Mouse (Mus musculus): ENCODE measurements around the gene Camta1. TPM values are rescaled to one million over a fixed set of nuclear protein-coding genes. Genes with fewer than 3 reads are reported as not detected.
"Not testable (repeated sequence)": the region's sequence is repeated elsewhere in the genome, so short reads cannot be mapped to it uniquely, and the experiment has no call there.

Camta1 gene
- polyA plus RNA-seq, 1 experiment, result 3.6 TPM

GRCm38 (mm10) chr4:150924936-150925335 lies 936.7 kb downstream of the Camta1 start:
- no peak for DNase-seq (ENCODE audit: low read depth, low spot score)
- WGBS, result 58% methylated on average over 6 of the region's 6 CpGs

GRCm38 (mm10) chr4:150924308-150924707 lies 937.4 kb downstream of the Camta1 start:
- DNase-seq (ENCODE audit: low read depth, low spot score), result no peak
- WGBS, result 79% methylated on average over 13 of the region's 13 CpGs

- no peak for DNase-seq (ENCODE audit: low read depth, low spot score)
- 77% methylated on average over 8 of the region's 8 CpGs for WGBS
These were observed 940.5 kb downstream of the Camta1 start for GRCm38 (mm10) chr4:150921206-150921605.

- whole genome bisulfite sequencing, result 80% methylated on average over 8 of the region's 8 CpGs
- DNase-seq (ENCODE audit: low read depth, low spot score), result no peak
These were observed 944.2 kb downstream of the Camta1 start for GRCm38 (mm10) chr4:150917336-150918027.

- DNase-seq (ENCODE audit: low read depth, low spot score), result no peak
- 38% methylated on average over 10 of the region's 10 CpGs for WGBS
These were observed 946.3 kb downstream of the Camta1 start for GRCm38 (mm10) chr4:150915181-150915906.

- under 1% methylated on average over 48 of the region's 48 CpGs for WGBS
- DNase-seq (ENCODE audit: low read depth, low spot score), result peak; percentile 64
These were observed 947.4 kb downstream of the Camta1 start, which contains the start of the genes Park7 and Tnfrsf9 for GRCm38 (mm10) chr4:150914290-150914733. Park7 (minus strand) TSS chr4:150914437. Tnfrsf9 (plus strand) TSS chr4:150914562.

- 10% methylated on average over 12 of the region's 12 CpGs for WGBS
- no peak for DNase-seq (ENCODE audit: low read depth, low spot score)
These were observed 947.9 kb downstream of the Camta1 start for GRCm38 (mm10) chr4:150913743-150914142.

- no peak for DNase-seq (ENCODE audit: low read depth, low spot score)
- 84% methylated on average over 19 of the region's 19 CpGs for WGBS
These were observed 951.3 kb downstream of the Camta1 start for GRCm38 (mm10) chr4:150910164-150910951.

GRCm38 (mm10) chr4:150909451-150910156 lies 952.1 kb downstream of the Camta1 start:
- 1% methylated on average over 56 of the region's 56 CpGs for WGBS
- peak; percentile 92 for DNase-seq (ENCODE audit: low read depth, low spot score)

GRCm38 (mm10) chr4:150908512-150908911 lies 953.2 kb downstream of the Camta1 start:
- not testable (repeated sequence) for DNase-seq (ENCODE audit: low read depth, low spot score)
- WGBS, result 68% methylated on average over 5 of the region's 5 CpGs

GRCm38 (mm10) chr4:150907099-150907498 lies 954.6 kb downstream of the Camta1 start:
- 87% methylated on average over 8 of the region's 8 CpGs for WGBS
- DNase-seq (ENCODE audit: low read depth, low spot score), result no peak

- 94% methylated on average over 14 of the region's 14 CpGs for WGBS
- no peak for DNase-seq (ENCODE audit: low read depth, low spot score)
These were observed 958.5 kb downstream of the Camta1 start for GRCm38 (mm10) chr4:150903091-150903742.

- no peak for DNase-seq (ENCODE audit: low read depth, low spot score)
- WGBS, result 89% methylated on average over 12 of the region's 12 CpGs
These were observed 959.6 kb downstream of the Camta1 start for GRCm38 (mm10) chr4:150902062-150902461.

- no peak for DNase-seq (ENCODE audit: low read depth, low spot score)
- 45% methylated on average over 9 of the region's 9 CpGs for WGBS
These were observed 960.0 kb downstream of the Camta1 start for GRCm38 (mm10) chr4:150901651-150902050.

- no peak for DNase-seq (ENCODE audit: low read depth, low spot score)
- WGBS, result 92% methylated on average over 13 of the region's 13 CpGs
These were observed 961.2 kb downstream of the Camta1 start for GRCm38 (mm10) chr4:150900486-150900885.

GRCm38 (mm10) chr4:150898716-150899365 lies 962.8 kb downstream of the Camta1 start:
- DNase-seq (ENCODE audit: low read depth, low spot score), result no peak
- WGBS, result 47% methylated on average over 13 of the region's 13 CpGs

- no peak for DNase-seq (ENCODE audit: low read depth, low spot score)
- WGBS, result 94% methylated on average over 26 of the region's 26 CpGs
These were observed 964.6 kb downstream of the Camta1 start for GRCm38 (mm10) chr4:150896896-150897624.

All from large intestine, adult 2 months (tissue).